Mouse (Mus musculus) erythroblast, embryonic 14.5 days (primary cell): ENCODE data around the gene Psmc6. TPM values are rescaled to one million over a fixed set of nuclear protein-coding genes. Genes with fewer than 3 reads are reported as not detected.

Experiments
- H3K27me3 ChIP-seq: 2 replicates; pipeline ENCODE4 v1.6.1; 2012; ENCODE audit warnings: inconsistent platforms; ENCODE audit not compliant: control insufficient read depth
- H3K36me3 ChIP-seq: 2 replicates; pipeline ENCODE4 v1.6.1; 2012; ENCODE audit warnings: mild to moderate bottlenecking, inconsistent platforms; ENCODE audit not compliant: control insufficient read depth
- H3K4me1 ChIP-seq: 2 replicates; pipeline ENCODE4 v1.6.1; 2012; ENCODE audit warnings: inconsistent platforms; ENCODE audit not compliant: control insufficient read depth
- H3K4me3 ChIP-seq: replicated peaks from 2 replicates; pipeline ENCODE3; 2012; ENCODE audit warnings: moderate library complexity, mild to moderate bottlenecking, inconsistent platforms
- H3K9me3 ChIP-seq: 2 replicates; pipeline ENCODE4 v1.6.1; 2012; ENCODE audit warnings: low read length, inconsistent platforms, mixed read lengths; ENCODE audit not compliant: control insufficient read depth
- GATA1 ChIP-seq: IDR thresholded peaks from 2 replicates; pipeline ENCODE4 v1.6.1; 2012; ENCODE audit warnings: low read length, inconsistent platforms, mixed read lengths
- TAL1 ChIP-seq: IDR thresholded peaks from 3 replicates; pipeline ENCODE4 v1.6.1; 2012; ENCODE audit warnings: low read length, inconsistent platforms, mixed read lengths
- polyA plus RNA-seq: library from polyadenylated mRNA; stranded (reverse); fragments of >175 nt; gene quantifications from 2 replicates; pipeline ENCODE4 v1.2.3, GENCODE M21; 2012

Psmc6 gene
- polyA plus RNA-seq, 1 experiment, result 1.0 TPM

GRCm38 (mm10) chr14:45328072-45328713 is 1.4 kb upstream of the Psmc6 start:
- Histone ChIP-seq H3K4me3 (no peak overlapping the region), H3K4me1 (peaks cover 55% of the 10 kb centered on the region), H3K9me3 (no peaks in the 10 kb centered on the region), H3K36me3 (peaks cover 23% of the 10 kb centered on the region), H3K27me3 (no peaks in the 10 kb centered on the region)
- TF ChIP-seq GATA1, result no peak
- no peak for TF ChIP-seq TAL1

- Histone ChIP-seq H3K27me3 (no peaks in the 10 kb centered on the region), H3K4me3 (peak overlapping the region; percentile 79), H3K36me3 (peaks cover 32% of the 10 kb centered on the region), H3K9me3 (no peaks in the 10 kb centered on the region), H3K4me1 (peaks cover 51% of the 10 kb centered on the region)
- TF ChIP-seq GATA1 (no peak), TAL1 (no peak)
Measured at GRCm38 (mm10) chr14:45329018-45329588, 485 bp upstream of the Psmc6 start.

GRCm38 (mm10) chr14:45350931-45351859 is 21.6 kb downstream of the Psmc6 start, which contains the start of gene Styx:
Gene Styx (plus strand): TSS chr14:45351093.
- peak within 1 kb of the TSS; percentile 93 for H3K4me3 ChIP-seq
- no peaks in the 10 kb centered on the region for H3K9me3 ChIP-seq
- H3K36me3 ChIP-seq, result peaks cover 39% of the 10 kb centered on the region
- peaks cover 18% of the 10 kb centered on the region for H3K4me1 ChIP-seq
- H3K27me3 ChIP-seq, result no peaks in the 10 kb centered on the region
- TF ChIP-seq GATA1, result no peak
- TF ChIP-seq TAL1, result no peak

- TF ChIP-seq GATA1 (no peak), TAL1 (no peak)
Measured at GRCm38 (mm10) chr14:45364211-45365195, 34.9 kb downstream of the Psmc6 start.

GRCm38 (mm10) chr14:45365196-45365587 is 35.6 kb downstream of the Psmc6 start:
- H3K36me3 ChIP-seq, result peaks cover 15% of the 10 kb centered on the region
- TF ChIP-seq GATA1, result no peak
- TF ChIP-seq TAL1, result no peak
- H3K9me3 ChIP-seq, result peaks cover 2% of the 10 kb centered on the region; the same call in 1 of the 2 replicates
- H3K4me3 ChIP-seq, result no peak overlapping the region
- no peaks in the 10 kb centered on the region for H3K27me3 ChIP-seq
- peaks cover 8% of the 10 kb centered on the region for H3K4me1 ChIP-seq

More at GRCm38 (mm10) chr14:45364211-45365195, 34.9 kb downstream of the Psmc6 start:
- Histone ChIP-seq H3K9me3 (no peaks in the 10 kb centered on the region; the same call in 1 of the 2 replicates), H3K4me3 (no peak overlapping the region), H3K4me1 (peaks cover 8% of the 10 kb centered on the region), H3K27me3 (no peaks in the 10 kb centered on the region), H3K36me3 (peaks cover 11% of the 10 kb centered on the region)

- Histone ChIP-seq H3K4me1 (no peaks in the 10 kb centered on the region), H3K36me3 (peaks cover 14% of the 10 kb centered on the region)
- TF ChIP-seq GATA1 (no peak), TAL1 (no peak)
Measured at GRCm38 (mm10) chr14:45378771-45379170, 49.2 kb downstream of the Psmc6 start.

GRCm38 (mm10) chr14:45380756-45381155 is 51.2 kb downstream of the Psmc6 start:
- Histone ChIP-seq H3K9me3 (no peaks in the 10 kb centered on the region), H3K36me3 (peaks cover 14% of the 10 kb centered on the region), H3K4me3 (no peak overlapping the region), H3K27me3 (no peaks in the 10 kb centered on the region), H3K4me1 (no peaks in the 10 kb centered on the region)
- TF ChIP-seq GATA1 (no peak), TAL1 (no peak)

More at GRCm38 (mm10) chr14:45378771-45379170, 49.2 kb downstream of the Psmc6 start:
- Histone ChIP-seq H3K9me3 (no peaks in the 10 kb centered on the region), H3K4me3 (no peak overlapping the region), H3K27me3 (no peaks in the 10 kb centered on the region)

GRCm38 (mm10) chr14:45382912-45383311 is 53.3 kb downstream of the Psmc6 start:
- Histone ChIP-seq H3K36me3 (peaks cover 14% of the 10 kb centered on the region), H3K9me3 (no peaks in the 10 kb centered on the region), H3K27me3 (no peaks in the 10 kb centered on the region), H3K4me3 (no peak overlapping the region), H3K4me1 (peaks cover 17% of the 10 kb centered on the region)
- TF ChIP-seq GATA1, result no peak
- TF ChIP-seq TAL1, result no peak
